Comparison of ENCODE assay signal across 9 mouse cellular contexts in the genomic region with DNA sequence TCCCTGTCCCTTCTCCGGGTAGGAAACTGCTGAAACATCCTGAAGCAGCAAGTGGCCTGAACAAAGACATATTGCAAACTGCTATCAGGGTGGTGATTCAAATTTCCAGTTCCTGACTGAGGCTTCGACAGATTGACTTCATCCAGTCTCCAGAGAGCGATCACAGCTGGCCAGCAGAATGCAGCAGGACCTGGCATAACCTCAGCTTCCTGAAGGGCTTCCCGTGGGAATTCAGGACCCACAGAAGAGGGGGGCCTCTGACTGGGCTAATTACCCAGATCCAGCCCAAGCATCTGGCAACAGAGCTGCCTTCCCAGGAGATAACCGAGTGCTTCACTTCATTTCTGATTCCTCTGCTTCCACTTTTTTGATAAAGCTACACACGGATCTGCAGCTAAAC.
DNase-seq lines count a peak whose midpoint lies in the region; ATAC-seq lines count a peak whose summit lies in the region.
"Had no signal": no experiment of that assay in that cellular context is flagged by ENCODE, and none has a peak within 500 bp of the region (broad histone marks: within the 10 kb centered on the region; RNA-seq: fewer than 3 reads in every experiment).

No protein-coding gene starts in this region.

- H3K9ac ChIP-seq in midbrain, embryonic 11.5 days (ENCODE audit: low read length), result no peak overlapping the region
- H3K9ac ChIP-seq in lung, embryonic 16.5 days (ENCODE audit: low read length), result no peak overlapping the region
- H3K9ac ChIP-seq: forebrain, embryonic 13.5 days had no signal

- DNase-seq in midbrain, embryonic 11.5 days (ENCODE audit: low spot score, missing footprints), result no peak
- DNase-seq in midbrain, embryonic 10.5 days (ENCODE audit: low spot score), result no peak
- DNase-seq in heart, embryonic 10.5 days (ENCODE audit: low spot score), result peak; percentile 73
- DNase-seq in right cerebral cortex, postnatal 10 days (ENCODE audit: low spot score in 2 of 2), result no peak
- no peak for DNase-seq in left cerebral cortex, adult 18-20 months (ENCODE audit: low spot score in 2 of 2)
- no peak for DNase-seq in left cerebral cortex, adult 9 months (ENCODE audit: low spot score in 2 of 2)
- DNase-seq: kidney, adult 18-20 months had no signal

- peak; percentile 79 for ATAC-seq in midbrain, embryonic 11.5 days (ENCODE audit: low FRiP score)
- ATAC-seq in lung, embryonic 16.5 days (ENCODE audit: low read depth), result peak; percentile 41; the same call in 1 of the 2 replicates
- ATAC-seq: forebrain, embryonic 13.5 days had no signal

- H3K4me2 ChIP-seq in midbrain, embryonic 11.5 days, result no peak overlapping the region
- H3K4me2 ChIP-seq in lung, embryonic 16.5 days (ENCODE audit: low read depth, low read length), result no peak overlapping the region
- H3K4me2 ChIP-seq: forebrain, embryonic 13.5 days had no signal

- H3K27ac ChIP-seq in midbrain, embryonic 11.5 days (ENCODE audit: low read depth, low read length), result no peak overlapping the region
- no peak overlapping the region for H3K27ac ChIP-seq in midbrain, embryonic 10.5 days (replicated peaks)
- no peak overlapping the region for H3K27ac ChIP-seq in heart, embryonic 10.5 days
- H3K27ac ChIP-seq in lung, embryonic 16.5 days (ENCODE audit: low read length), result no peak overlapping the region
- H3K27ac ChIP-seq: forebrain, embryonic 13.5 days had no signal

- 64% methylated on average over 6 of the region's 6 CpGs for WGBS in midbrain, embryonic 11.5 days
- WGBS in midbrain, embryonic 10.5 days, result 81% methylated on average over 6 of the region's 6 CpGs
- WGBS in heart, embryonic 10.5 days, result 48% methylated on average over 6 of the region's 6 CpGs
- WGBS in lung, embryonic 16.5 days, result 38% methylated on average over 6 of the region's 6 CpGs

- H3K4me1 ChIP-seq in midbrain, embryonic 11.5 days (ENCODE audit: control insufficient read depth, insufficient read depth, low read length), result no peaks in the 10 kb centered on the region
- 0 out of 2 replicates have a peak, but pooled peaks cover 4% of the 10 kb centered on the region for H3K4me1 ChIP-seq in midbrain, embryonic 10.5 days
- H3K4me1 ChIP-seq in heart, embryonic 10.5 days, result no peaks in the 10 kb centered on the region
- H3K4me1 ChIP-seq in lung, embryonic 16.5 days (replicated peaks; ENCODE audit: control insufficient read depth, insufficient read depth, low read length), result no peaks in the 10 kb centered on the region

- no peaks in the 10 kb centered on the region for H3K9me3 ChIP-seq in midbrain, embryonic 11.5 days (ENCODE audit: control insufficient read depth, low read length)
- no peaks in the 10 kb centered on the region for H3K9me3 ChIP-seq in midbrain, embryonic 10.5 days (replicated peaks)
- H3K9me3 ChIP-seq in heart, embryonic 10.5 days, result no peaks in the 10 kb centered on the region
- H3K9me3 ChIP-seq in lung, embryonic 16.5 days (ENCODE audit: control insufficient read depth, low read length), result no peaks in the 10 kb centered on the region
- H3K9me3 ChIP-seq: forebrain, embryonic 13.5 days had no signal

- no peaks in the 10 kb centered on the region for H3K36me3 ChIP-seq in midbrain, embryonic 11.5 days (ENCODE audit: control insufficient read depth, insufficient read depth, low read length)
- H3K36me3 ChIP-seq in midbrain, embryonic 10.5 days, result no peaks in the 10 kb centered on the region
- no peaks in the 10 kb centered on the region for H3K36me3 ChIP-seq in heart, embryonic 10.5 days
- H3K36me3 ChIP-seq in lung, embryonic 16.5 days (ENCODE audit: control insufficient read depth, insufficient read depth, low read length), result no peaks in the 10 kb centered on the region

- H3K27me3 ChIP-seq in midbrain, embryonic 11.5 days (ENCODE audit: control insufficient read depth, insufficient read depth, low read length), result no peaks in the 10 kb centered on the region
- no peaks in the 10 kb centered on the region for H3K27me3 ChIP-seq in midbrain, embryonic 10.5 days (ENCODE audit: low read depth, poor library complexity, severe bottlenecking)
- no peaks in the 10 kb centered on the region for H3K27me3 ChIP-seq in heart, embryonic 10.5 days (ENCODE audit: insufficient read depth, poor library complexity, severe bottlenecking)
- no peaks in the 10 kb centered on the region for H3K27me3 ChIP-seq in lung, embryonic 16.5 days (ENCODE audit: control insufficient read depth, insufficient read depth, low read depth, low read length)
- H3K27me3 ChIP-seq: forebrain, embryonic 13.5 days had no signal

- H3K4me3 ChIP-seq in midbrain, embryonic 11.5 days (ENCODE audit: low read depth, low read length), result no peak overlapping the region
- no peak overlapping the region for H3K4me3 ChIP-seq in midbrain, embryonic 10.5 days
- no peak overlapping the region for H3K4me3 ChIP-seq in heart, embryonic 10.5 days
- H3K4me3 ChIP-seq in lung, embryonic 16.5 days (ENCODE audit: low read length), result no peak overlapping the region
- H3K4me3 ChIP-seq: forebrain, embryonic 13.5 days had no signal
